Mouse (Mus musculus) liver, adult 2 months (tissue): ENCODE measurements at regions not wholly inside any gene's neighbourhood (a gene's known extent, or its start where the extent isn't known, plus 50 kb on each side); places are given as distances from the start of the nearest gene placed in this dataset.

Experiments used
- CTCF ChIP-seq: fragments of 200-500 bp; IDR thresholded peaks from 2 replicates; pipeline ENCODE4 v1.5.1; 2011; ENCODE audit warnings: low read depth, low read length, control low read depth
- POLR2A ChIP-seq: fragments of 200-500 bp; IDR thresholded peaks from 2 replicates; pipeline ENCODE4 v1.6.1; 2011; ENCODE audit warnings: low read length, control low read depth; ENCODE audit not compliant: insufficient read depth; ENCODE audit errors: extremely low read depth

DNA sequence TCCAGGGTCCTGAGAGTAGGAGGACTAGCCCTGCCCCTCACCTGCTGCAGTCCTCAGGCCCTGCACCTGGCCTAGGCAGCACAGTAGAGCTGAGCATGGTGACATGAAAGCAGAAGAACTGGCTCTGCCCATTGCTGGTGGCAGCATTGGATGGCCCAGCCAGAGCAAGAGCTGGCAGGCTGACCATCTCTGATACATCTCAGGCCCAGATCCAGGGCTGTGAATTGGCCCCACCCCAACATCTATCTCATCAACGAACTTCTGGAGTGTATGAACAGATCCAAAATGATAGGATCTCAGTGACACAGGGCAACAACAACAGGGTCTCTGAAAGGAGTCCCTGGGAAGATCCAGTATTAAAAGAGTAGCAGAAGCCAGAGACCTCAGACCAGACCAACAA, 84.0 kb upstream of the Atp6ap2 start:
- TF ChIP-seq POLR2A (no peak), CTCF (no peak)
